Mouse (Mus musculus) kidney, adult 11 months (tissue): ENCODE data around the gene Olfr1367.

ENCODE experiments used
- DNase-seq: peaks from one replicate; pipeline ENCODE4 v3.0.0; 2022

Gene Olfr1367

DNA sequence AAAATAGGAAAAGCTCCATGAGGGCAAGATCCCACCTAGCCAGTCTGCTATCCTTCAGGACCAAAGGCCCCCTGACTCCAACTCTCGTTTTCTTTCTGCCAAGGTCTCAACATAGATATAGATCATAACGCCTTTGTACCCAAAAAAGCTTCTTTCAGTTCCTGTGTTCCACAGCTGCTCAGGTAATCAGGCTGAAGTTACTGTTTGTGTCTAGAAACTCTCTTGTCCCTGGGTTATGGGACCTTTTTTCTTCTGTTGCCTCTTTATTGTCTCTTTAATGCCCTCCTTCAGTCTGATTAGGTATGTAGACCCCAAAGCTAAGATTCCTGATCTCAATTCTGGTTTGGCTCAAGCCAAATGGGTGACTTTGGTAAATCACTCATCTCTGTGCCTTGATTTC, 50.8 kb downstream of the Olfr1367 start:
- no peak for DNase-seq
